8 mouse cellular contexts compared by ENCODE assay signal in the genomic region with DNA sequence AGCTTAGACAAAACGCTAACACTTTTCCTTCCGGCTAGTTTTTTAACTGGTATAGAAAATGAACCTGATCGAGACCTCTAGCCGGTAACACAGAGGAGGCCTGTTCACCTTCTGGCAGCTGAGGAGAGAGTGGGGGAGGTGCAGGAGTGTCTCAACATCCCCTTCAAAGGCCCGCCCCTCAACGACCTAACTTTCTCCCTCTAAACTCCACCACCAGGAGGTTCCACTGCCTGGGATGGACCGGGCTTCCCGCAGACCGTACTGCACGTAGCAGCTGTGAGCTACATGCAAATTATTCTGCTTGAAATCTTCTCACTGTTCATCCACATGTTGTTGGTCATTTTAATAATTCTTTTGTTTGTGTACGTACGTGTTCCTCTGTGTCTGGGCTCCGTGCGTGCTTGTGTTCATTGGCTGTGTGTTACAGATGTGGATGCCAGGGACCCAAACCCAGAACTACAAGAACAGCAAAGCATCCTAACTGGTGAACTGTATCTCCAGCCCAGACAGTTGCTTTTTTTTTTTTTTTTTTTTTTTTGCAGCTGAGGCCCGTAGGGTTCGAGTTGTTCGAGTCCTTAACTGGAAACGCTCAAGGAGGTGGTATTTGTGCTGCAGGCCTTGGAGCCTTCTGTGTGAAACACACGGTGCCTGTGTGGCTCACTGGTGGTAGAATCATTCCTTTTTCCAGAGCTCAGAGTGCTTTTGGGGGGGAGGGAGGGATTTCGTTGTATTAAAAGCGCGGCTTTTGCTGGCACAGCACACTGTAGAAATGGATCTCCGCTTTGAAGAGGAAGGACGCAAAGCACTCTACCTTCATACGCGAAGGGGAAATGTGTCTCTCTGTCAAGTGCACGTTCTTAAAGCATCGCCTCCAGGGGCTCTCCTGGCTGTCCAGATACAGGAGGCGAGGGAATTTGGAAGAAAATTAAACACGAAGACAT. TPM values are rescaled to one million over a fixed set of nuclear protein-coding genes. Genes with fewer than 3 reads are reported as not detected.
A peak's percentile ranks its signal among the peaks of the same experiment; 100 is the strongest.
DNase-seq lines count a peak whose midpoint lies in the region; ATAC-seq and TF ChIP-seq lines count a peak whose summit lies in the region.

No protein-coding gene starts in this region.

- in situ Hi-C loops in ES-E14 (cut with MboI; ENCODE audit: low sequenced_read_pairs in 2 of 2, unreplicated experiment in 2 of 2): loop anchor here (10.0 to 25.0 kb wide), 2 partner anchors 353 to 361 kb away; partner anchors contain the start of gene Barx1 (in 1 of the 2)

- ATAC-seq in embryonic facial prominence, embryonic 11.5 days (replicated peaks; ENCODE audit: insufficient number of reproducible peaks, low FRiP score, low TSS enrichment, low read depth): peak; percentile 26; the same call in 1 of the 2 replicates
- peak; percentile 82 for ATAC-seq in lung, embryonic 16.5 days (ENCODE audit: low read depth)

- peak overlapping the region; percentile 70 for H3K9ac ChIP-seq in ES-E14 (ENCODE audit: insufficient read depth, low read depth, low read length, poor library complexity, severe bottlenecking)
- peak overlapping the region; percentile 15 for H3K9ac ChIP-seq in embryonic facial prominence, embryonic 11.5 days (replicated peaks; ENCODE audit: low read length)
- H3K9ac ChIP-seq in lung, embryonic 16.5 days (ENCODE audit: low read length): peak overlapping the region; percentile 8; the same call in 1 of the 2 replicates

- H3K4me1 ChIP-seq in ES-E14 (ENCODE audit: control insufficient read depth in 2 of 2, insufficient read depth in 2 of 2, low read length in 2 of 2, poor library complexity in 1 of 2): peaks cover 5 to 20% of the 10 kb centered on the region in 2 experiments
- peaks cover 2% of the 10 kb centered on the region; the same call in 1 of the 2 replicates for H3K4me1 ChIP-seq in embryonic facial prominence, embryonic 11.5 days (ENCODE audit: control insufficient read depth, insufficient read depth, low read length)
- peaks cover 19% of the 10 kb centered on the region for H3K4me1 ChIP-seq in lung, embryonic 16.5 days (replicated peaks; ENCODE audit: control insufficient read depth, insufficient read depth, low read length)

- H3K4me3 ChIP-seq in ES-E14 (ENCODE audit: insufficient read depth in 1 of 2, low read depth in 1 of 2, low read length in 2 of 2, poor library complexity in 1 of 2, severe bottlenecking in 1 of 2): peak overlapping the region; percentile 39 to 57; a peak in 3 of 4 replicates
- H3K4me3 ChIP-seq in embryonic facial prominence, embryonic 11.5 days (ENCODE audit: low read depth, low read length): peak overlapping the region; percentile 1; the same call in 1 of the 2 replicates
- H3K4me3 ChIP-seq in lung, embryonic 16.5 days (ENCODE audit: low read length): peak overlapping the region; percentile 16

- no peaks in the 10 kb centered on the region for H3K36me3 ChIP-seq in ES-E14 (ENCODE audit: control insufficient read depth, insufficient read depth, low read length, poor library complexity, severe bottlenecking)
- no peaks in the 10 kb centered on the region for H3K36me3 ChIP-seq in embryonic facial prominence, embryonic 11.5 days (replicated peaks; ENCODE audit: control insufficient read depth, insufficient read depth, low read depth, low read length)
- no peaks in the 10 kb centered on the region for H3K36me3 ChIP-seq in lung, embryonic 16.5 days (ENCODE audit: control insufficient read depth, insufficient read depth, low read length)

- WGBS in embryonic facial prominence, embryonic 11.5 days: 4% methylated on average over 30 of the region's 30 CpGs
- 3% methylated on average over 30 of the region's 30 CpGs for WGBS in lung, embryonic 16.5 days

- DNase-seq in B cell, adult 2 months: peak; percentile 64 to 65
- DNase-seq in ES-E14 (ENCODE audit: low read depth, low spot score): peak; percentile 78
- peak; percentile 75 for DNase-seq in embryonic facial prominence, embryonic 11.5 days (ENCODE audit: low spot score)
- DNase-seq in induced T-regulatory cell, adult 2 months (ENCODE audit: low read depth): peak; percentile 27
- DNase-seq in retina, postnatal 1 day: peak; percentile 73
- DNase-seq in ovary, postnatal 36 days (ENCODE audit: low spot score): no peak
- DNase-seq in c-Kit-positive CD71-positive TER-119-positive erythroid progenitor cells, embryonic 14.5 days (ENCODE audit: low spot score): no peak

- peak overlapping the region; percentile 52 for H3K4me2 ChIP-seq in embryonic facial prominence, embryonic 11.5 days (ENCODE audit: low read depth, low read length)
- H3K4me2 ChIP-seq in lung, embryonic 16.5 days (ENCODE audit: low read depth, low read length): peak overlapping the region; percentile 53

- peak overlapping the region; percentile 97 for H3K27ac ChIP-seq in ES-E14 (ENCODE audit: insufficient read depth, low read depth, low read length, poor library complexity, severe bottlenecking)
- H3K27ac ChIP-seq in embryonic facial prominence, embryonic 11.5 days (replicated peaks; ENCODE audit: low read depth, low read length): no peak overlapping the region
- H3K27ac ChIP-seq in lung, embryonic 16.5 days (ENCODE audit: low read length): peak overlapping the region; percentile 56

- no peaks in the 10 kb centered on the region for H3K9me3 ChIP-seq in ES-E14 (ENCODE audit: control insufficient read depth, insufficient read depth, low read depth, low read length)
- 0 out of 2 replicates have a peak, but pooled peaks cover 4% of the 10 kb centered on the region for H3K9me3 ChIP-seq in embryonic facial prominence, embryonic 11.5 days (replicated peaks; ENCODE audit: control insufficient read depth, low read length)
- peaks cover 6% of the 10 kb centered on the region for H3K9me3 ChIP-seq in lung, embryonic 16.5 days (ENCODE audit: control insufficient read depth, low read length)

- no peaks in the 10 kb centered on the region for H3K27me3 ChIP-seq in embryonic facial prominence, embryonic 11.5 days (ENCODE audit: control insufficient read depth, insufficient read depth, low read length)
- H3K27me3 ChIP-seq in lung, embryonic 16.5 days (ENCODE audit: control insufficient read depth, insufficient read depth, low read depth, low read length): no peaks in the 10 kb centered on the region

TF ChIP-seq in ES-E14, 5 proteins besides CTCF, POLR2A, EP300 and RAD21:
- TF ChIP-seq CHD2 (IDR thresholded peaks at IDR 0.05; ENCODE audit: low read depth, low read length): no peak
- TF ChIP-seq ZNF384 (IDR thresholded peaks at IDR 0.05; ENCODE audit: low read depth, low read length): peak; percentile 61; the same call in 1 of the 2 replicates

RNA-seq across cellular contexts. Expression of gene Fam120a, which starts 47.8 kb away (rescaled TPM):
- total RNA-seq in ES-E14 (2012; rRNA removed): 111 and 135 TPM in 2 replicates
- 22.1 and 24.3 TPM in 2 replicates for polyA plus RNA-seq in embryonic facial prominence, embryonic 11.5 days (2014; fragmentation: Nextera tagmentation; extraction: Ambion mirVana)
- polyA plus RNA-seq in lung, embryonic 16.5 days (2015; fragmentation: Nextera tagmentation; extraction: Ambion mirVana): 22.6 and 22.8 TPM in 2 replicates

Comparison
In these comparisons a context has a peak if more than half of its experiments do, and no peak if none do; other contexts are left out.
1. DNase-seq: peak in B cell, adult 2 months (2 of 2), ES-E14 (single experiment), embryonic facial prominence, embryonic 11.5 days (single experiment), induced T-regulatory cell, adult 2 months (single experiment) and retina, postnatal 1 day (single experiment); none in ovary, postnatal 36 days (single experiment) and c-Kit-positive CD71-positive TER-119-positive erythroid progenitor cells, embryonic 14.5 days (single experiment).
2. H3K9ac ChIP-seq: peak in every context shown above with its lines; median percentile 70 in ES-E14; 15 in embryonic facial prominence, embryonic 11.5 days; 8 in lung, embryonic 16.5 days.
3. Peak in every context shown above with its lines, with median percentiles within 50 percentile points of each other: H3K4me3 ChIP-seq.